Mouse (Mus musculus) heart, embryonic 12.5 days (tissue): ENCODE data around the gene Plekhm3. TPM values are rescaled to one million over a fixed set of nuclear protein-coding genes. Genes with fewer than 3 reads are reported as not detected.

Experiments
- ATAC-seq: fragments of 200-750 bp; cut with Nextera tagmentation; 2 replicates; pipeline ENCODE4 v1.8.0; 2017; ENCODE audit warnings: moderate TSS enrichment, moderate library complexity; ENCODE audit not compliant: insufficient number of reproducible peaks, low FRiP score
- H3K27ac ChIP-seq: fragments of 300-500 bp; sonication (generic); 2 replicates; pipeline ENCODE4 v1.5.1; 2016; ENCODE audit warnings: mild to moderate bottlenecking, moderate library complexity; ENCODE audit not compliant: poor library complexity, severe bottlenecking
- H3K27me3 ChIP-seq: fragments of 300-500 bp; sonication (generic); replicated peaks from 2 replicates; pipeline ENCODE4 v1.6.1; 2016; ENCODE audit warnings: mild to moderate bottlenecking, moderate library complexity
- H3K36me3 ChIP-seq: fragments of 300-500 bp; sonication (generic); 2 replicates; pipeline ENCODE4 v1.6.1; 2016; ENCODE audit warnings: mild to moderate bottlenecking, moderate library complexity
- H3K4me1 ChIP-seq: fragments of 300-500 bp; sonication (generic); replicated peaks from 2 replicates; pipeline ENCODE4 v1.6.1; 2016; ENCODE audit warnings: mild to moderate bottlenecking
- H3K4me2 ChIP-seq: fragments of 300-500 bp; sonication (generic); 2 replicates; pipeline ENCODE4 v1.6.1; 2016; ENCODE audit warnings: mild to moderate bottlenecking, moderate library complexity
- H3K4me3 ChIP-seq: fragments of 300-500 bp; sonication (generic); 2 replicates; pipeline ENCODE4 v1.5.1; 2016; ENCODE audit warnings: mild to moderate bottlenecking
- H3K9ac ChIP-seq: fragments of 300-500 bp; sonication (generic); 2 replicates; pipeline ENCODE4 v1.6.1; 2016; ENCODE audit warnings: mild to moderate bottlenecking, moderate library complexity
- H3K9me3 ChIP-seq: fragments of 300-500 bp; sonication (generic); replicated peaks from 2 replicates; pipeline ENCODE4 v1.6.1; 2016; ENCODE audit warnings: mild to moderate bottlenecking, moderate library complexity
- WGBS: fragments of 180-500 bp; shearing (Covaris S2); methylation state at CpG from one replicate; pipeline ENCODE4 v1.1.7; 2016; 5-methylcytosine and 5-hydroxymethylcytosine counted together
- polyA plus RNA-seq: library from polyadenylated mRNA; unstranded; fragments of >200 nt; fragmentation: Nextera tagmentation; extraction: Ambion mirVana; gene quantifications from 2 replicates; pipeline ENCODE4 v1.2.1, GENCODE M21; 2016

Gene Plekhm3
- polyA plus RNA-seq, 1 experiment from 2014 or later, result 7.1 TPM

- Histone ChIP-seq H3K27me3 (no peaks in the 10 kb centered on the region), H3K27ac (no peak overlapping the region), H3K4me3 (no peak overlapping the region), H3K9ac (no peak overlapping the region), H3K36me3 (no peaks in the 10 kb centered on the region), H3K4me1 (no peaks in the 10 kb centered on the region), H3K4me2 (no peak overlapping the region), H3K9me3 (no peaks in the 10 kb centered on the region)
- 47% methylated on average over 6 of the region's 6 CpGs for WGBS
- ATAC-seq, result no peak
Measured at GRCm38 (mm10) chr1:64770169-64770568, 186.5 kb downstream of the Plekhm3 start.

- Histone ChIP-seq H3K27ac (no peak overlapping the region), H3K9me3 (peaks cover 4% of the 10 kb centered on the region; the same call in 1 of the 2 replicates), H3K4me1 (no peaks in the 10 kb centered on the region; the same call in 1 of the 2 replicates), H3K36me3 (no peaks in the 10 kb centered on the region), H3K9ac (no peak overlapping the region), H3K27me3 (no peaks in the 10 kb centered on the region), H3K4me2 (no peak overlapping the region), H3K4me3 (no peak overlapping the region)
- 32% methylated on average over 4 of the region's 4 CpGs for WGBS
- no peak for ATAC-seq
Measured at GRCm38 (mm10) chr1:64761646-64762045, 195.0 kb downstream of the Plekhm3 start.

- H3K36me3 ChIP-seq, result no peaks in the 10 kb centered on the region
- H3K4me3 ChIP-seq, result no peak overlapping the region
- H3K4me1 ChIP-seq, result no peaks in the 10 kb centered on the region; the same call in 1 of the 2 replicates
- no peak for ATAC-seq
- H3K27ac ChIP-seq, result no peak overlapping the region
- H3K9me3 ChIP-seq, result no peaks in the 10 kb centered on the region
- no peak overlapping the region for H3K9ac ChIP-seq
- WGBS, result 67% methylated on average over 5 of the region's 5 CpGs
- H3K27me3 ChIP-seq, result no peaks in the 10 kb centered on the region
- H3K4me2 ChIP-seq, result no peak overlapping the region
Measured at GRCm38 (mm10) chr1:64757766-64758165, 198.9 kb downstream of the Plekhm3 start.

GRCm38 (mm10) chr1:64757254-64757653 is 199.4 kb downstream of the Plekhm3 start:
- 44% methylated on average over 2 of the region's 2 CpGs for WGBS
- no peaks in the 10 kb centered on the region; the same call in 1 of the 2 replicates for H3K4me1 ChIP-seq
- H3K9me3 ChIP-seq, result no peaks in the 10 kb centered on the region
- no peak for ATAC-seq
- no peak overlapping the region for H3K9ac ChIP-seq
- H3K36me3 ChIP-seq, result no peaks in the 10 kb centered on the region
- no peak overlapping the region for H3K4me3 ChIP-seq
- H3K27me3 ChIP-seq, result no peaks in the 10 kb centered on the region
- no peak overlapping the region for H3K4me2 ChIP-seq
- H3K27ac ChIP-seq, result no peak overlapping the region

GRCm38 (mm10) chr1:64756640-64757030 is 200.0 kb downstream of the Plekhm3 start:
- no peaks in the 10 kb centered on the region for H3K36me3 ChIP-seq
- no peaks in the 10 kb centered on the region; the same call in 1 of the 2 replicates for H3K4me1 ChIP-seq
- WGBS, result 55% methylated on average over 10 of the region's 10 CpGs
- H3K9me3 ChIP-seq, result no peaks in the 10 kb centered on the region
- H3K9ac ChIP-seq, result no peak overlapping the region
- no peaks in the 10 kb centered on the region for H3K27me3 ChIP-seq
- no peak overlapping the region for H3K27ac ChIP-seq
- no peak overlapping the region for H3K4me3 ChIP-seq
- no peak for ATAC-seq
- no peak overlapping the region for H3K4me2 ChIP-seq

- no peak for ATAC-seq
- WGBS, result 60% methylated on average over 7 of the region's 7 CpGs
- Histone ChIP-seq H3K4me1 (no peaks in the 10 kb centered on the region; the same call in 1 of the 2 replicates), H3K9ac (no peak overlapping the region), H3K4me2 (no peak overlapping the region), H3K36me3 (no peaks in the 10 kb centered on the region), H3K27me3 (no peaks in the 10 kb centered on the region), H3K9me3 (no peaks in the 10 kb centered on the region), H3K27ac (no peak overlapping the region), H3K4me3 (no peak overlapping the region)
Measured at GRCm38 (mm10) chr1:64755971-64756639, 200.5 kb downstream of the Plekhm3 start.

GRCm38 (mm10) chr1:64754658-64755057 is 202.0 kb downstream of the Plekhm3 start:
- Histone ChIP-seq H3K9me3 (no peaks in the 10 kb centered on the region), H3K36me3 (no peaks in the 10 kb centered on the region), H3K4me3 (no peak overlapping the region), H3K9ac (no peak overlapping the region), H3K27ac (no peak overlapping the region), H3K27me3 (no peaks in the 10 kb centered on the region), H3K4me2 (no peak overlapping the region), H3K4me1 (no peaks in the 10 kb centered on the region; the same call in 1 of the 2 replicates)
- WGBS, result 85% methylated on average over 5 of the region's 5 CpGs
- ATAC-seq, result no peak

- Histone ChIP-seq H3K4me1 (no peaks in the 10 kb centered on the region; the same call in 1 of the 2 replicates), H3K36me3 (no peaks in the 10 kb centered on the region), H3K9ac (no peak overlapping the region), H3K4me2 (no peak overlapping the region), H3K9me3 (no peaks in the 10 kb centered on the region), H3K27me3 (peaks cover 1% of the 10 kb centered on the region; the same call in 1 of the 2 replicates), H3K27ac (no peak overlapping the region), H3K4me3 (no peak overlapping the region)
- WGBS, result 71% methylated on average over 7 of the region's 7 CpGs
- ATAC-seq, result no peak
Measured at GRCm38 (mm10) chr1:64753668-64754067, 203.0 kb downstream of the Plekhm3 start.

GRCm38 (mm10) chr1:64753109-64753508 is 203.5 kb downstream of the Plekhm3 start:
- no peaks in the 10 kb centered on the region; the same call in 1 of the 2 replicates for H3K4me1 ChIP-seq
- H3K36me3 ChIP-seq, result no peaks in the 10 kb centered on the region
- 71% methylated on average over 8 of the region's 8 CpGs for WGBS
- no peaks in the 10 kb centered on the region for H3K9me3 ChIP-seq
- no peak overlapping the region for H3K9ac ChIP-seq
- no peak overlapping the region for H3K4me2 ChIP-seq
- H3K27ac ChIP-seq, result no peak overlapping the region
- no peak for ATAC-seq
- no peak overlapping the region for H3K4me3 ChIP-seq
- H3K27me3 ChIP-seq, result peaks cover 6% of the 10 kb centered on the region; the same call in 1 of the 2 replicates

GRCm38 (mm10) chr1:64744616-64745015 is 212.0 kb downstream of the Plekhm3 start:
- Histone ChIP-seq H3K4me2 (no peak overlapping the region), H3K36me3 (no peaks in the 10 kb centered on the region), H3K4me3 (no peak overlapping the region), H3K27ac (no peak overlapping the region), H3K9me3 (no peaks in the 10 kb centered on the region), H3K4me1 (peaks cover 6% of the 10 kb centered on the region; the same call in 1 of the 2 replicates), H3K27me3 (peaks cover 9% of the 10 kb centered on the region), H3K9ac (no peak overlapping the region)
- ATAC-seq, result no peak

- Histone ChIP-seq H3K27ac (no peak overlapping the region), H3K9ac (no peak overlapping the region), H3K9me3 (no peaks in the 10 kb centered on the region), H3K4me3 (no peak overlapping the region), H3K4me1 (peaks cover 20% of the 10 kb centered on the region; the same call in 1 of the 2 replicates), H3K36me3 (no peaks in the 10 kb centered on the region), H3K27me3 (peaks cover 3% of the 10 kb centered on the region; the same call in 1 of the 2 replicates), H3K4me2 (no peak overlapping the region)
- ATAC-seq, result no peak
- 60% methylated on average over 18 of the region's 18 CpGs for WGBS
Measured at GRCm38 (mm10) chr1:64742741-64743408, 213.7 kb downstream of the Plekhm3 start.
